Mouse (Mus musculus): ENCODE results near the gene E130309D02Rik. TPM values are rescaled to one million over a fixed set of nuclear protein-coding genes. Genes with fewer than 3 reads are reported as not detected.
A peak's percentile ranks its signal among the peaks of the same experiment; 100 is the strongest.

E130309D02Rik gene
- 13.5 and 20.7 TPM in 2 replicates for total RNA-seq (2017)

DNA sequence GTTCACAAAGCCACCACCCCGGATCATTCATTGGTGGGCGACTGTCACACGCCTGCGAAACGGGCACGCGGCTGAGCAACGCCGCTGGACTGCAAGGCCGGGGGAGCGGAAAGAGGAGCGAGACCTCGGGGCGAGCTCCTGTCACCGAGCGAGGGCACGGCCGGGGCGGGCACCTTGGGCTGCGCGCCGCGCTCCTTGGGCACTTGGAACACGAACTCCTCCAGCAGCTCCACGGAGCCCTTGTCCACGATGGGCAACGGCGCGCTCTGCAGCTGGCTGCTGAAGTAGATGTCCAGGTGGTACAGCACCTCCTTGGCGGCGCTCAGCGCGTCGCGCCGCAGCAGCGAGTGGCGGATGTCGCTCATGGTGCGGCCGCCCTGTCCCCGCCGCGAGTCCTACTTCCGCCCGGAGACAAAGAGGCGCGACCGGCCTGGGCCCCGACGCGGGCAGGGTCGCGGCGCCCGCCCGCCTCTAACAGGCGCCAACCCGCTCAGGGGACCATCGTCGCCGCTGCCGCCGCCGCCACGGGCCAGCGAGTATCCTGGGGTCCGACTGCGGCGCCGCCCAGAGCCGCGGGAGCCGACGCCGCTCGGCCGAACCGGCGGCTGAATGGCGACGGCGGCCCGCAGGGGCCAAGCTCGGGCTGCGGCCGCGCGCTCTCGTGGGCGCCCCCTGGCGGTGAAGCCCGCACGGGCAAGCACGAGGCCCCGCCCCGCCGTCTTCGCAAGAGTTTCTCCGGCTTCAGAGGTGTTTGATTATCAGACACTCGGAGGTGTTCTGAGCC lies at the start of gene E130309D02Rik:
Gene E130309D02Rik, minus strand, starts transcription at position 631 of the 784 bp plus-strand sequence.
- peak; percentile 43 to 58; a peak in 3 of 4 replicates for ATAC-seq (replicated peaks in 1 of 2; ENCODE audit: insufficient read depth in 1 of 2, low FRiP score in 2 of 2, low TSS enrichment in 1 of 2, low read depth in 1 of 2, poor library complexity in 2 of 2, severe bottlenecking in 2 of 2)

- ATAC-seq (replicated peaks in 1 of 2; ENCODE audit: insufficient read depth in 1 of 2, low FRiP score in 2 of 2, low TSS enrichment in 1 of 2, low read depth in 1 of 2, poor library complexity in 2 of 2, severe bottlenecking in 2 of 2) = peak; percentile 6 to 14; a peak in 1 of 4 replicates
These were observed 48.8 kb upstream of the E130309D02Rik start for GRCm38 (mm10) chr5:143363678-143364615.

GRCm38 (mm10) chr5:143361428-143361827 lies 46.3 kb upstream of the E130309D02Rik start:
- ATAC-seq (replicated peaks in 1 of 2; ENCODE audit: insufficient read depth in 1 of 2, low FRiP score in 2 of 2, low TSS enrichment in 1 of 2, low read depth in 1 of 2, poor library complexity in 2 of 2, severe bottlenecking in 2 of 2) = no peak

DNA sequence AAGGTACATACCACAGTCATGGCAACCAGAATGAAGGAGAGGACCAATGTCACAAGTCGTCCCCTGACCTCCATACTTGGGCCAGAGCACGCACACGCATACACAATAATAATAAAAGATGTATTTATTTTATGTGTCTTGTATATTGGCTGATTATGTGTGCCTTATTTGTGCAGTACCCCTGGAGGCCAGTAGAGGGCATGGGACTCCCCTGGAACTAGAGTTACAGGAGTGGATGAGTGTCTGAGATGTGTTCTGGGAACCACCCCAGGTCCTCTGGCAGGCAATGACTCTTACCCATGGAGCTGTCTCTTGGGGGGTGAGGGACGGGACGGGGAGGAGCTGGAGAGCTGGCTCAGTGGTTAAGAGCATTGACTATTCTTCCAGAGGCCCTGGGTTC lies 44.8 kb upstream of the E130309D02Rik start:
- ATAC-seq (replicated peaks in 1 of 2; ENCODE audit: insufficient read depth in 1 of 2, low FRiP score in 2 of 2, low TSS enrichment in 1 of 2, low read depth in 1 of 2, poor library complexity in 2 of 2, severe bottlenecking in 2 of 2) = no peak; a peak in 1 of 4 replicates

- ATAC-seq (replicated peaks in 1 of 2; ENCODE audit: insufficient read depth in 1 of 2, low FRiP score in 2 of 2, low TSS enrichment in 1 of 2, low read depth in 1 of 2, poor library complexity in 2 of 2, severe bottlenecking in 2 of 2) = no peak
These were observed 44.1 kb upstream of the E130309D02Rik start for GRCm38 (mm10) chr5:143359263-143359662.

DNA sequence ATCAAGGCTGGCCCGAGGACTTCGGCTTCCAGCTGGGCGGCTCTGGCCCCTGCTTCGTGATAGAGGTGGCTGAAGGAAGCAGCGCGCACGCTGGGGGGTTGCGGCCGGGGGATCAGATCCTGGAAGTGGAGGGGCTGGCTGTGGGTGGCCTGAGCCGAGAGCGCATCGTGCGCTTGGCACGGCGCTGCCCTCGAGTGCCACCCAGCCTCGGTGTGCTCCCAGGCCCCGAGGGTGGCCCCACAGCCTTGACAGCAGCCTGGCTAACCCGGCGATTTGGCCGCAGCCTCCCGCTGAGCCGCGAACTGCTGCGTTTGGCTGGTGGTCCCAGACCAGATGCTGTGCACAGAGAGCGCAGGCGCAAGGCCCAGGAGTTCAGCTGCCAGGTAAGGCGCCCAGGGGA lies 42.4 kb upstream of the E130309D02Rik start:
- no peak for ATAC-seq (replicated peaks in 1 of 2; ENCODE audit: insufficient read depth in 1 of 2, low FRiP score in 2 of 2, low TSS enrichment in 1 of 2, low read depth in 1 of 2, poor library complexity in 2 of 2, severe bottlenecking in 2 of 2)

DNA sequence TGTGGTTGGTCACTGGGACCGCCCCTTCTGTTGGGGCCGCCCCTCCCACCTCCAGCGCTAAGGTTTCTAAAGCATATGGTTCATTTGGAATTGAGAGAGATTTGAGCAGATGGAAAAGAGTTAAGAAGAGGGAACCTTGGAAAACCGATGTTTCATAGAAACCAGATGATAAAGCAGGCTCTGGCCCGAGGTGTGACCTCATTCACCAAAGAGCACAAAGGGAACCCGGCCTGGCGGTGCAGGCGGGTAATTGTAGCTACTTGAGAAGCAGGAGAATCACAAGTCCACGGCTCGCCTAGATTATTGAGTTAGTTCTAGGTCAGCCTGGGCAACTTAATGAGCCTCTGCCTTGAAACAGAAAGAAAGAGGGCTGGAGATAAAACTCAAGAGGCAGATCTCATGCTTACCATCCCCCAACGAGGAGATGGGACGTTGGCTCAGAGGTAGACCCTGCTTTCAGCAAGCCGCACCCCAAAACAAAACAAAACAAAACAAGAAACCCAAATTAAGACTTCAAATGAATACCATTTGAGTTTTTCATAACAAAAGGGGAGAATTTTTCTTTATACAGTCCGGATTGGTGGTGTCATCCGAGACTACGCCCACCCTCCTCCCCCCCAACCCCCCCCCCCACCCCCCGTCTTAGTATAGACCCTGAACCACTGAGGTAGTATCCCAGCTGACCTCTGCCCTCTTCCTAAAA lies 41.7 kb upstream of the E130309D02Rik start, which contains the start of gene Grid2ip:
Gene Grid2ip, plus strand, starts transcription at position 653 of the 703 bp plus-strand sequence.
- ATAC-seq (replicated peaks in 1 of 2; ENCODE audit: insufficient read depth in 1 of 2, low FRiP score in 2 of 2, low TSS enrichment in 1 of 2, low read depth in 1 of 2, poor library complexity in 2 of 2, severe bottlenecking in 2 of 2) = no peak

- ATAC-seq (replicated peaks in 1 of 2; ENCODE audit: insufficient read depth in 1 of 2, low FRiP score in 2 of 2, low TSS enrichment in 1 of 2, low read depth in 1 of 2, poor library complexity in 2 of 2, severe bottlenecking in 2 of 2) = no peak
These were observed 40.9 kb upstream of the E130309D02Rik start for GRCm38 (mm10) chr5:143356017-143356416.

GRCm38 (mm10) chr5:143346367-143346766 lies 31.2 kb upstream of the E130309D02Rik start:
- no peak for ATAC-seq (replicated peaks in 1 of 2; ENCODE audit: insufficient read depth in 1 of 2, low FRiP score in 2 of 2, low TSS enrichment in 1 of 2, low read depth in 1 of 2, poor library complexity in 2 of 2, severe bottlenecking in 2 of 2)

DNA sequence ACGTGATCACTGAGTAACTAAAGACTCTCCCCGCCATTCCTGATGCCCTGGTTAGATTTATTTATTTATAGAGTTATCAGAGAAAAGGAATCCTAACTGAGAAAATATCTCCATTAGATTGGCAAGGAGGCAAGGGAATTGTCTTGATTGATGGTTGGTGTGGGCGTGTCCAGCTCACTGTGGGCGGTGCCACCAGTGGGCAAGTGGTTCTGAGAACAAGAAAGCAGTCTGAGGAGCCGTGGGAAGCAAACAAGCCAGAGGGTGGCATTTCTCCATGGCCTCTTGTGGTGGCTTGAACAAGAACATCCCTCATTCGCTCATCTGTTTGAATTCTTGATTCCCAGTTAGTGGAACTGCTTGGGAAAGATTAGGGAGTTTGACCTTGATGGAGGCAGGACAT lies 24.4 kb upstream of the E130309D02Rik start:
- no peak for ATAC-seq (replicated peaks in 1 of 2; ENCODE audit: insufficient read depth in 1 of 2, low FRiP score in 2 of 2, low TSS enrichment in 1 of 2, low read depth in 1 of 2, poor library complexity in 2 of 2, severe bottlenecking in 2 of 2)

DNA sequence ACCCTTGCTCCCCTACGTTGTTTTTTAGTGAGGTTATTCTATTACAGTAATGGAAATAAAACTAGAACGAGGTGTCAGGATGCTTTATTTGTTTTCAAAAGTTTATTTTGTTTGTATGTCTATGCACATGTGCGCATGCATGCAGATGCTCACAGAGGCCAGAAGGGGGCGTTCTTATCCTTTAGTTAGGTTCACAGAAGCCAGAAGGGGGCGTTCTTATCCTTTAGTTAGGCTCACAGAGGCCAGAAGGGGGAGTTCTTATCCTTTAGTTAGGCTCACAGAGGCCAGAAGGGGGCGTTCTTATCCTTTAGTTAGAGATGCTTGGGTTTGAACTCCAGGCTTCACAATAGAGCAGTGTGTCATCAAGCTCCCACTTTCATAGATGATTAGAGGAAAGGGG lies 21.4 kb upstream of the E130309D02Rik start:
- no peak for ATAC-seq (replicated peaks in 1 of 2; ENCODE audit: insufficient read depth in 1 of 2, low FRiP score in 2 of 2, low TSS enrichment in 1 of 2, low read depth in 1 of 2, poor library complexity in 2 of 2, severe bottlenecking in 2 of 2)

- ATAC-seq (replicated peaks in 1 of 2; ENCODE audit: insufficient read depth in 1 of 2, low FRiP score in 2 of 2, low TSS enrichment in 1 of 2, low read depth in 1 of 2, poor library complexity in 2 of 2, severe bottlenecking in 2 of 2) = no peak
These were observed 19.9 kb upstream of the E130309D02Rik start for GRCm38 (mm10) chr5:143335089-143335460.

- ATAC-seq (replicated peaks in 1 of 2; ENCODE audit: insufficient read depth in 1 of 2, low FRiP score in 2 of 2, low TSS enrichment in 1 of 2, low read depth in 1 of 2, poor library complexity in 2 of 2, severe bottlenecking in 2 of 2) = 0 out of 4 replicates have a peak, but pooled peaks of 1 of the 2 experiments have one; percentile 41
These were observed 19.4 kb upstream of the E130309D02Rik start for GRCm38 (mm10) chr5:143334418-143335088.

DNA sequence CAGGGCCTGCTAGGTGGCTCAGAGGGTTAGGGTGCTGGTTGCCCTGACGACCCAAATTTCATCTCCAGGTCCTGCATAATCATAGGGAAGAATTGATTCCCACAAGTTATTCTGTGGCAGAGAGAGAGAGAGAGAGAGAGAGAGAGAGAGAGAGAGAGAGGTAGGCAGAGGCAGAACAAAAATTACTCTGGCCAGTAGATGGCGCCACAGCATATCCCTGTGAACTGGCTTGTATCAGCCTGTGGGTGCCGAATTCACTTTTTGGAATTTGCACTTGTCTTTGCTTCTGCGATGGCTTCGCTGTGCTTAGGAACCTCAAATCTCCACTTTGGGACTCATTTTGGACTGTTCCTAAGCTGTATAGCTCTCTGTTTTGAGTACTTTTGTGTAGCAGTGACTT lies 18.7 kb upstream of the E130309D02Rik start:
- peak; percentile 50 to 65; a peak in 3 of 4 replicates for ATAC-seq (replicated peaks in 1 of 2; ENCODE audit: insufficient read depth in 1 of 2, low FRiP score in 2 of 2, low TSS enrichment in 1 of 2, low read depth in 1 of 2, poor library complexity in 2 of 2, severe bottlenecking in 2 of 2)

- peak; percentile 76 for ATAC-seq (replicated peaks in 1 of 2; ENCODE audit: insufficient read depth in 1 of 2, low FRiP score in 2 of 2, low TSS enrichment in 1 of 2, low read depth in 1 of 2, poor library complexity in 2 of 2, severe bottlenecking in 2 of 2)
These were observed 13.7 kb upstream of the E130309D02Rik start, which contains the start of gene Zdhhc4 for GRCm38 (mm10) chr5:143328690-143329495. Gene Zdhhc4 (minus strand): TSS chr5:143329256.

DNA sequence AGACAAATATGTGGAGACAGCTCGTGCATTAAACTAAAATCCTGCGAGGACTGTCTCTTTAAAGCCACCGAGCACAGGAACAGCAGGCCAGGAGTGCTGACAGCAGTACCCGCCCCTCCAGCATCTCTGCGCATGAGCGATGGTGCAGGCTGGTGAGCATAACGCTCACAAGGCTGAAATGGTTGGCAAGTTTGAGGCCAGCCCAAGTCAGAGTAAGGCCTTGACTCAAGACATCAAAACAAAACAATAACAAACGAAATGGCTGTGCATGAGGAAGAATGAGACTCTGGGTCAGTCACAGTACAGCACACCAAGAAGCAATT lies 2.1 kb upstream of the E130309D02Rik start:
- ATAC-seq (replicated peaks in 1 of 2; ENCODE audit: insufficient read depth in 1 of 2, low FRiP score in 2 of 2, low TSS enrichment in 1 of 2, low read depth in 1 of 2, poor library complexity in 2 of 2, severe bottlenecking in 2 of 2) = no peak
